ENCODE assay signal across 21 mouse cellular contexts in genomic region chr12:108712481-108712880, GRCm38 (mm10). TPM values are rescaled to one million over a fixed set of nuclear protein-coding genes. Genes with fewer than 3 reads are reported as not detected.
"Had no signal": no experiment of that assay in that cellular context is flagged by ENCODE, and none has a peak within 500 bp of the region (broad histone marks: within the 10 kb centered on the region; RNA-seq: fewer than 3 reads in every experiment).

No protein-coding gene starts in this region.

- H3K4me1 ChIP-seq: limb, embryonic 10.5 days; limb, embryonic 13.5 days had no signal

- ATAC-seq: intestine, embryonic 15.5 days; liver, postnatal 0 days had no signal

- H3K4me2 ChIP-seq: intestine, embryonic 15.5 days; limb, embryonic 13.5 days; liver, embryonic 11.5 days; lung, embryonic 14.5 days; midbrain, embryonic 11.5 days; stomach, embryonic 15.5 days had no signal

- H3K9me3 ChIP-seq: intestine, embryonic 15.5 days; limb, embryonic 10.5 days; limb, embryonic 13.5 days; stomach, embryonic 15.5 days had no signal

- H3K36me3 ChIP-seq: intestine, embryonic 15.5 days; limb, embryonic 10.5 days; limb, embryonic 13.5 days; stomach, embryonic 15.5 days had no signal

- H3K27ac ChIP-seq: limb, embryonic 10.5 days; limb, embryonic 13.5 days; liver, embryonic 14.5 days had no signal

- DNase-seq: kidney, adult 18-20 months; kidney, adult 9 months; kidney, postnatal 14 days; liver, postnatal 0 days; lung, embryonic 14.5 days; lung, postnatal 10 days; lung, postnatal 4 days; midbrain, embryonic 14.5 days; retina, postnatal 1 day; right cerebral cortex, postnatal 25 days; spleen, adult 18-20 months; thymus, adult 18-20 months; thymus, postnatal 36 days had no signal

- H3K4me3 ChIP-seq: intestine, embryonic 15.5 days; limb, embryonic 10.5 days; limb, embryonic 13.5 days; stomach, embryonic 15.5 days had no signal

- H3K9ac ChIP-seq: intestine, embryonic 15.5 days; limb, embryonic 13.5 days; liver, embryonic 14.5 days; liver, postnatal 0 days; lung, embryonic 14.5 days; stomach, embryonic 15.5 days had no signal

- H3K27me3 ChIP-seq: intestine, embryonic 15.5 days; limb, embryonic 13.5 days; stomach, embryonic 15.5 days had no signal

RNA-seq across cellular contexts. Expression of gene Degs2, which starts 10.4 kb away (rescaled TPM):
- total RNA-seq: megakaryocyte-erythroid progenitor cell, adult 5-6 weeks had no signal
